Mouse (Mus musculus) ES-Bruce4 (cell line): ENCODE data around the gene Urgcp.

ENCODE experiments used
- CTCF ChIP-seq: IDR thresholded peaks from one replicate; pipeline ENCODE4 v1.8.1; 2011; ENCODE audit warnings: low read depth, low read length
- POLR2A ChIP-seq: IDR thresholded peaks from one replicate; pipeline ENCODE4 v1.8.1; 2011; ENCODE audit warnings: low read length; ENCODE audit not compliant: insufficient read depth

DNA sequence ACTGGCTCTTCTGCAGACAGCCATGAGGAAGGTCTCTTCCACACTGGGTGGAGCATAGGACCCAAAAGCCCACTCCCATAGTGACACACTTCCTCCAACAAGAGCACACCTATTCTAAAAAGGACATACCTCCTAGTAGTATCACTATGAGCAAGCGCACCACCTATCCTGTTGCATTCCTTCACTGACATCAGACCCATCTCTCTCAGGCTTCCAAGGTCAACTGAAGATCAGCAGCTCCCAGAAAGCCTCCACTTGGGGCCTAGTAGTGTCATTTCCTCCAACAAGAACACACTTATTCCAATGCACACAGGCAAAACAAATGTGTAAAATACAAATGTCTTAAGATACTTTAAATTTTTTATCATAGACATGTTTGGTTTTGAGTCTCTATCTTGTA lies 60.4 kb downstream of the Urgcp start:
- TF ChIP-seq CTCF (no peak), POLR2A (no peak)
